Mouse (Mus musculus) heart, postnatal 14 days (tissue): ENCODE results near the gene Zdhhc1. TPM values are rescaled to one million over a fixed set of nuclear protein-coding genes. Genes with fewer than 3 reads are reported as not detected.

Source experiments
- DNase-seq, 2 experiments: peaks; one replicate each; pipeline ENCODE4 v3.0.0; 2021 to 2022
- intact Hi-C: fragments of 180-260 bp; cut with DNase I; formaldehyde crosslinking; loops from one replicate; pipeline ENCODE4 v1.15.1; 2025
- long read RNA-seq, 2 experiments: library from polyadenylated mRNA; stranded (forward); transcript quantifications; one replicate each; pipeline ENCODE4 v2.0.0; 2021
- total RNA-seq, 2 experiments: library from RNA; stranded (reverse); gene quantifications; 2 replicates each; pipeline ENCODE4 v1.2.3; 2021

The Zdhhc1 gene
- 10 to 100 TPM; 14.9 to 16.3 TPM for total RNA-seq
- long read RNA-seq, experiment 1, transcript Zdhhc1-203 (14 exons, 2,056 nt), result major isoform, 7 of 24 reads
- long read RNA-seq, experiment 1, partial matches to known transcripts, result 4 of 24 reads
- long read RNA-seq, experiment 1, other reads (novel, unspliced or antisense), result 13 of 24 reads
- long read RNA-seq, experiment 2, transcript Zdhhc1-203 (14 exons, 2,056 nt), result major isoform, 6 of 26 reads
- long read RNA-seq, experiment 2, partial matches to known transcripts, result 4 of 26 reads
- long read RNA-seq, experiment 2, other reads (novel, unspliced or antisense), result 12 of 26 reads

DNA sequence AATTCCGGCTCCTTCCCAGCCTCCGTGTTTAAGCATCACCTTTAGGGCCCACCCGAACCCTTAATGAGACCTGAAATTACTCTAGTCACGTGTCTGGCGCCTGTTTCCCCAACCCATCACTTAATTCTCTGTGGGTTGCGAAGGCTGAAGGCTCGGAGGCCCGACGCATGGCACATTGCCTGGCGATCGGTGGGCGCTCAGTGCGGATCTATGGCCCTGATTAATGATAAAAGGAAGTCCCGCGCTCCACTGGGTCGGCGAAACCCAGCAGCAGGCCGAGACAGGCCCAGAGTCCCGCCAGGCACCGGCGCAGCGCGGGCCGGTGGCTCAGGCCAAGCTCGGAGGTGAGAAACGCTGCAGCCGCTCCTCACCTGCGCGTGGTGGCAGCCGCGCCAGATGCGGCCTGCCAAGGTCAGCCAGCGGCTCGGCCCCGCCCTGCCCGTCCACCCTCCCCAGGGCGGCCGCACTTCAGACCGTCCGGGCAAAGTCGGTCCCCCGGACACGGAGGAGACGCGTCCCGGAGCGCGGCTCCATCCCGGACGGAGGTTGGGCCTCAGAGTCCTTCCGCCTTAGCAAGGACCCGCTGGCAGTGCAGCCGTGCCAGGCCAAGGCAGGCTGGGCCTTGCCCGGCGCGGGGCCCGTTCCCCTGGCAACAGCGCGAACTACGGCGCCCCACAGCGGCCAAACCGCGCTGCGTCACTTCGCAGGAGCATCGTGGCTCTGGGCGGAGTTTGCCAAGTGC is at the start of gene Zdhhc1:
TSS of gene Zdhhc1 (minus strand) at position 464 of the 742 bp plus-strand sequence.
- intact Hi-C loops, result no loop called here
- peak; percentile 90 to 95 for DNase-seq

- DNase-seq, result peak in 1 of 2 experiments; percentile 54
- intact Hi-C loops, result no loop called here
Measured at GRCm38 (mm10) chr8:105545249-105545648, 48.5 kb upstream of the Zdhhc1 start.

GRCm38 (mm10) chr8:105544544-105545205 is 48.0 kb upstream of the Zdhhc1 start:
- peak; percentile 43 to 46 for DNase-seq

DNA sequence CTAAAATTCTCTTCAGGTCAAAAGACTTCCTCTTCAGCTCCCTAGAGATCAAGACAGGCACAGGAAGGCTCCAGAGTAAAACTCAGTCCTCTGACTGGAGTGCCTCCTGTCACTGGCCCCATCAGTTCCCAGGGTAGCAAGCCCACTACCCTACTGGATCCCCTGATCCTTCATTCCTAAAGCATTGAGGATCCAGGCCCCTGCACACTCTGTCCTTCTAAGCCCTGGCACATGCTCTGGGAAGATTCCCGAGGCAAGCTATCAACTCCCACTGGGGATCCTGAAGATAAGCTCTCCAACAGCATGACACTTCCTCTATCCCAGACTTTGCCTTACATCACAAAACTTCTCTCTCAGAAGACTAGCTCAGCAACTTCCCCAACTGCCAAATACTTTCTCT is 47.0 kb upstream of the Zdhhc1 start:
- intact Hi-C loops, result no loop called here
- DNase-seq, result peak; percentile 32 to 35

More at GRCm38 (mm10) chr8:105544544-105545205, 48.0 kb upstream of the Zdhhc1 start:
- intact Hi-C loops, result no loop called here

DNA sequence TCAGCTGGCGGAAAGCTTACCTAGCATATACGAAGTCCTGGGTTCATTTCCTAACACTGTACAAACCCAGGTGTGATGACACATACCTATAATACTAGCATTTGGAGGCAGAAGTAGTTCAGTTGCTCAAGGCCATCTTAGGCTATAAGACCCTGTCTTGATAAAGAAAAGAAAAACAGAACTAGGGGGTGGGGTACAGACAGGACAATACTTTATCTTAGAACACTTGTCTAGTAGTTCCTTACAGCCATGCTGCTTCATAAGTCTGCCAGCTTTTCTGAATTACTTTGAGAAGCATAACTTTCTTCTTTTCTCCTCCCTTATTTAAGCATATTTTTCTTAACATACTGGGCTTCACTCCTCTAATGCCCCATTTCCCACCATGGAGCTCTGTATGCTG is 46.1 kb upstream of the Zdhhc1 start:
- DNase-seq, result no peak
- intact Hi-C loops, result no loop called here

DNA sequence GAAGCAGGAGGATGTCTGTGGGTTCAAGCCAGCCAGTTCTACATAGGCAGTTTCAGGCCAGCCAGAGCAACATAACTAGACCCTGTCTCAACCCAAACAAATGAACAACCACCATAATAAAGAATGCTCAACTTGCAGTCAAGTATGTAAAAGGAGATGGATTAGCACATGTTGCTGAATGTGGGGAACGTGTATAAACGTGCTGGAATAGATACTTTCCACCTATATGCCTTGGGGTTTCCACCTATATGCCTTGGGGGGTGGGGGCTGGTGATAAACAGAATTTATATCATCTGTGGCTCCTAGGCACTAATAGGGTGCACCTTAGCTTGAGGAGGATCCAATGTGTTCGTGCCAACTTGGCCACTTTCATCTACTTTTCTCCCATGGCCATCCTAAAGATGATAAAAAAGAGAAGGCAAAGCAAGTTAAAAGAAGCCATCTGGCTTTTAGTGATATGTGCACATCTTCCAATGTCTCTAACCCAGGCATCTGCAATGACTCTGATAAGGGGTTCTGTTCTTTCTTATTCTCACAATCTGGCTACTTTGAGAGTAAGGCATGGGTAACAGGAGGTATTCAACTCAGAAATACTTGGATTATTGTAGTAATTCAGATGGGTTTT is 45.4 kb upstream of the Zdhhc1 start:
- intact Hi-C loops, result no loop called here
- no peak for DNase-seq

- DNase-seq, result no peak
- intact Hi-C loops, result no loop called here
Measured at GRCm38 (mm10) chr8:105538940-105539339, 42.2 kb upstream of the Zdhhc1 start.

GRCm38 (mm10) chr8:105537011-105537677 is 40.4 kb upstream of the Zdhhc1 start:
- DNase-seq, result no peak
- intact Hi-C loops, result no loop called here

DNA sequence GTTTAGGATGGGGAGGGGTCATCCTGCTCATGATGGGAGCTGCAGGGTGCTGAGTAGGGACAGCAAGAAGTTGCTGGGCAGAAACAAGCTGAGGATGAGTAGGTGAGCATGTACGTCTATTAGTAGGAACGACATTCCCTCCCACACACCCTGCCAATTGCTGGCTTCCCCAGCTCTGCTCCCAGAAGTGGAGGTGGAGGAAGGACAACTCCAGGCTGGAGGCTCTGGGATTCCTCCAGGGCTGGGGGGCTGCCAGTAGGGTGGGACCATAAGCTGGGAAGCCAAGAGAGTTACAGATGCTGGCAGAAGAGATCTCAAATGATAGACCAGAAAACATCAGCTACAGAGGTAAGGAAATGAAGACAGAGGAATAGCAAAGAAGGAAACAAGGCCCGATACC is 39.8 kb upstream of the Zdhhc1 start:
- intact Hi-C loops, result no loop called here
- DNase-seq, result no peak

- peak; percentile 79 to 85 for DNase-seq
- intact Hi-C loops, result no loop called here
Measured at GRCm38 (mm10) chr8:105533892-105534329, 37.2 kb upstream of the Zdhhc1 start.

DNA sequence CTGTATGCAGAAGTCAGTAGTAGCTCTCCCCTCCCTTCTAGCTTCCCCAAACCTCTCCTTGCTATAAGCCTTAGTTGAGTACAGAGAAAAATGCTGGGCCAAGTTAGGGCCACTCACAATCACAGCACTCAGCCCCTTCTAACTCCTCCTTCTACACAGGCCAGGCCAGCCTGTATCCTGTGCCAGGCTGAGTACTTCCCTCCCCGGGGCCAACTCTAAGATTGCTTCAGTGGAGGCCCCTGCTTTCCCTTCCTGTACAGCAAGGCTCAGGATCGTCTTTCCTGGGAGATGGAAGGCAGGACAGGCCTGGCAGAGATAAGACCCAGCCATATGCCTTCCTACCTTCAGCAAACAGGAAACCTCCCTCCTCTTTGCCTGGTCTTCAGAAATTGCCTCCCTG is 36.7 kb upstream of the Zdhhc1 start:
- intact Hi-C loops, result no loop called here

GRCm38 (mm10) chr8:105531774-105532173 is 35.1 kb upstream of the Zdhhc1 start:
- intact Hi-C loops, result loop anchor here (1.0 to 2.0 kb wide), 3 partner anchors 15 to 47 kb away; no protein-coding TSS in a partner anchor
- peak; percentile 77 to 84 for DNase-seq

More for the DNA sequence above, 36.7 kb upstream of the Zdhhc1 start:
- peak in 1 of 2 experiments; percentile 43 for DNase-seq

- DNase-seq, result peak in 1 of 2 experiments; percentile 39
- intact Hi-C loops, result no loop called here
Measured at GRCm38 (mm10) chr8:105529271-105529670, 32.6 kb upstream of the Zdhhc1 start.

- intact Hi-C loops, result no loop called here
- DNase-seq, result no peak
Measured at GRCm38 (mm10) chr8:105528206-105528605, 31.5 kb upstream of the Zdhhc1 start.

GRCm38 (mm10) chr8:105527110-105527509 is 30.4 kb upstream of the Zdhhc1 start:
- peak in 1 of 2 experiments; percentile 39 for DNase-seq
- intact Hi-C loops, result no loop called here

GRCm38 (mm10) chr8:105522890-105523289 is 26.2 kb upstream of the Zdhhc1 start:
- intact Hi-C loops, result no loop called here
- no peak for DNase-seq

GRCm38 (mm10) chr8:105521995-105522769 is 25.5 kb upstream of the Zdhhc1 start:
- no peak for DNase-seq
- intact Hi-C loops, result no loop called here

DNA sequence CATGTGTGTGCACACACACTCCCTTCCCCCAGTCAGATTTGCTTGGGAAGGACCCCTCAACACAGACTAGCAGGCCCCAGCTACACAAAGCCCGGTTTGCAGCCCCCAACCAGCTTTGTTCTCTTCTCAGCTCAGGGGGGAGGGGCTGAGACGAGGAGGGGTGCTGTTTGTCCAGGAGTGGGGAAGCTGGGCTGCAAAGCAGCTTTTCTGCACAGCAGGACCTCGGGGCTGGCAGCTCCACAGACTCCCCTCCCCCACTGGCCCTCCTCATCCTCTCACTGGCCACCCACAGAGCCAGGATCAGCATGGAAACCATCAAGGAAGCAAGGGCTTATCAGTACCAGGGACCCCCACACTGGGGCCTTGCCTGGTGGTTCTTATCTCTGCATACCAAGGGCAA is 24.4 kb upstream of the Zdhhc1 start:
- DNase-seq, result no peak
- intact Hi-C loops, result no loop called here

- intact Hi-C loops, result no loop called here
- DNase-seq, result no peak
Measured at GRCm38 (mm10) chr8:105520521-105520920, 23.8 kb upstream of the Zdhhc1 start.
